Mouse (Mus musculus) small intestine, adult 2 months (tissue): ENCODE measurements around the gene Efnb2.
A peak's percentile ranks its signal among the peaks of the same experiment; 100 is the strongest.

Experiments used
- CTCF ChIP-seq: fragments of 200-500 bp; IDR thresholded peaks from 2 replicates; pipeline ENCODE4 v1.5.1; 2012; ENCODE audit warnings: low read depth, mild to moderate bottlenecking, control low read depth, inconsistent platforms, low read length, moderate library complexity, mixed read lengths; ENCODE audit not compliant: insufficient replicate concordance, insufficient read length; ENCODE audit errors: extremely low read depth
- POLR2A ChIP-seq: fragments of 200-500 bp; IDR thresholded peaks from 2 replicates; pipeline ENCODE4 v1.6.1; 2012; ENCODE audit warnings: low read depth, mild to moderate bottlenecking, control low read depth, inconsistent platforms, low read length, moderate library complexity

DNA sequence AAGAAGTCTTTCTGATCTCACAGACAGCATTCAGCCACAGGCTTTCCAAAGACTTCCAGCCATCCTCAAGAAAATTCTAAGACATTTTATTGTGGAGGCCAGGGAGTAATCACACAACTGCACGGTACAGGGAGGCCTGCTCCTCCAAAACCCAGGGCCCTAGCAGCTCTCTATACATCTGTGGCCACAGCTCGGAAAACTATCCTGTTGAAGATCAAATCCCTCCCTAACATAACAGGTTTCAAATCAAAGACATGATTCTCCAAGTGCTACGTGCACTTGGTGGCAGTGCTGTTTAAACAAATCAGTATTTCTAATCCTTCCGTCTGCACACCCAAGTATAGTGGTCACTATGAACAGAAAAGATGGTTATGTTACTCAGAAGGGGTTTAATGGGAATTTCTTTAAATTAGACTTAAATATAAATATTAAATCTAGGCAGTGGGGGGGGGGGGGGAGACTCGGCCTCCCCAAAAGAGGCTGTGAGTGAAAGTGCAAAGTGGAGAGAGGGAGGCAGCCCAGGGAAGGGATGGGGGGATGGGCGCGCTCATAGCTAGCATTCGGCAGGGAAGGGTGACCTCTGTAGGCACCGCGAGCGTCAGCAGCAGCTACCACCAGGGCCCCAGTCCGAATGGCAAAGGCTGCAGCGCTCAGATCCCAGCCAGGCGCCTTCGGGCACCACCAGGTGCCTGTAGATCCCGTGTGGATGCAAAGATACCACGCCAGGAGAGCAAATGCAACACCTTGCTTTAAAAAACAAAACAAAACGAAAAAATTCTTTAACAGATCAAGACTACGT lies 2.4 kb downstream of the Efnb2 start:
- TF ChIP-seq CTCF (peak; percentile 66), POLR2A (peak; percentile 54; the same call in 1 of the 2 replicates)
